Mouse (Mus musculus): Measurements from ENCODE around the gene Vamp8. TPM values are rescaled to one million over a fixed set of nuclear protein-coding genes. Genes with fewer than 3 reads are reported as not detected.

The Vamp8 gene
- 179 and 194 TPM in 2 replicates for polyA plus RNA-seq (2015; fragmentation: Nextera tagmentation; extraction: Ambion mirVana)

DNA sequence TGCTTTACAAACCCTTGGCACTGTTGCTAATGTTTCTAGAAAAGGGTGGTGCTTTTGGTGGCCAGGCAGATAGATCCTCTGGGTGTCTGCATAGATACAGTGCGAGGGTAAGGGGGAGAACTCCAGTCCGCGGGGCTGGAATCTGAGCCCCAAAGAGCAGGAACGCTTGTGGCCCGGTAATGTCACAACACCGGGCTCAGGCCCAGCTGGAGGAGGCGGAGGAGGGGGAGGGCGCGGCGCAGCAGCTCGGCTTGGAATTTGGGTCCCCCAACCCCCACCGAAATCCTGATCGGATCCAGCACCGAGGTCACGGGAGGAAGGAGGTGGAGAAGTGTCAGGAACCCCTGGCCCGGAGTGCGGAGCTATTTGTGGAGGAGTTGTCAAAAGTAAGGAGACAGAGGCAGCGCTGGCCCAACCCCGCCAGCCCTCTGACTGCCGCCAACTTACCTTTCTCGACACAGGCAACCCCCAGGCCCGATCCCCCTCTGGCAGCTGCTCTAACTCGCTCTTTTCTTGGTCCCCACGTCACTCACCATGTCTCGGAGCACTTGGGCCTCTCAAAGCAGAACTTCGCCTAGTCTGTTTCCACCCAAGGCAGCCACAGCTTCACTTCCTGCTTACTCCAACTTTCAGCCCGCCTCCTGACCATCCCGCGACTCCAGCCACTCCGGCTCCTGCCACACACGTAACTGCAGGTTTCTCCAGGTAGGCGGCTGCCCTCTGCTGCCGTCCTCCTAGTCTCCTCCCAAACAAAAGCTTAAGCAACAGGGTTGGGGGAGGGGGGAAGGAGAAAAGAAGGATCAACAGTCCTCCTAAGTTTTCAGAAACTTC is at the start of gene Vamp8:
Gene Vamp8, minus strand, starts transcription at position 763 of the 831 bp plus-strand sequence.
- H3K4me1 ChIP-seq: peaks cover 34% of the 10 kb centered on the region
- peak within 1 kb of the TSS; percentile 72 for H3K4me2 ChIP-seq
- peak; percentile 73 for ATAC-seq (ENCODE audit: borderline replicate concordance, extremely low read depth, low FRiP score, low TSS enrichment)
- H3K9me3 ChIP-seq: no peaks in the 10 kb centered on the region
- H3K27ac ChIP-seq: peak within 1 kb of the TSS; percentile 98
- H3K36me3 ChIP-seq: peaks cover 21% of the 10 kb centered on the region
- H3K4me3 ChIP-seq: peak within 1 kb of the TSS; percentile 60
- peak within 1 kb of the TSS; percentile 67 for H3K9ac ChIP-seq
- under 1% methylated on average over 33 of the region's 33 CpGs for WGBS
- no peaks in the 10 kb centered on the region for H3K27me3 ChIP-seq

- H3K36me3 ChIP-seq: peaks cover 33% of the 10 kb centered on the region
- peaks cover 21% of the 10 kb centered on the region; the same call in 1 of the 2 replicates for H3K4me1 ChIP-seq
- peak within 1 kb of the TSS; percentile 78 for H3K4me2 ChIP-seq
- no peaks in the 10 kb centered on the region for H3K9me3 ChIP-seq
- peak within 1 kb of the TSS; percentile 100 for H3K9ac ChIP-seq
- peak within 1 kb of the TSS; percentile 99 for H3K27ac ChIP-seq
- H3K4me3 ChIP-seq: peak within 1 kb of the TSS; percentile 95
- WGBS: 0% methylated on average over 75 of the region's 77 CpGs
- no peaks in the 10 kb centered on the region for H3K27me3 ChIP-seq
- ATAC-seq (ENCODE audit: borderline replicate concordance, extremely low read depth, low FRiP score, low TSS enrichment): peak; percentile 91
These were observed 49.1 kb upstream of the Vamp8 start, which contains the start of gene Mat2a for GRCm38 (mm10) chr6:72439355-72440185. Mat2a (minus strand) TSS chr6:72439558.

DNA sequence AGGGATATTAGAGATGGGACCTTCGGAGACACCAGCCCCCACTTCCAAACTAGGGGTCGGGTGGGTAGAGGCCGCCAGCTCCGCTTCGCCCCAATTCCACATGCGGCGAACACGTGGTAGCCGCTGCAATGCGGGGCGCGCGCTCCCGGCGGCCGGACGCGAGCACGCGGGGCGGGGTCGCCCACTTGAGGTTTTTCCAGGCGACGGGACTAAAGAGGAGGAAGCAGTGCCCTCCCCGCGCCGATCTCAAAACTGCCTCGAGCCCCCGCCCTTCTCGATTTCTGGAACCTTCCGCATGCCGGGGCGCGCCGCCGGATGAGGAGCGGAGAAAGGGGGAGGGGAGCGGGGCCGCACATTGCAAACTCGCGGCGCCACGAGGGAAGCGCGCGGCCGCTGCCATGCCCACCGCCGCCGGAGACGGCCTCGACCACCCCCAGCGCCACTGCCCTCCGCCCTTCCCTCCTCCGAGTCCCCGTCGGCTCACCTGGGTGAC is 48.4 kb upstream of the Vamp8 start:
- H3K4me3 ChIP-seq: peak overlapping the region; percentile 95
- peak overlapping the region; percentile 78 for H3K4me2 ChIP-seq
- H3K27ac ChIP-seq: peak overlapping the region; percentile 99
- peak; percentile 67 for ATAC-seq (ENCODE audit: borderline replicate concordance, extremely low read depth, low FRiP score, low TSS enrichment)
- no peaks in the 10 kb centered on the region for H3K27me3 ChIP-seq
- under 1% methylated on average over 51 of the region's 57 CpGs for WGBS
- H3K4me1 ChIP-seq: peaks cover 21% of the 10 kb centered on the region; the same call in 1 of the 2 replicates
- peak overlapping the region; percentile 100 for H3K9ac ChIP-seq
- peaks cover 38% of the 10 kb centered on the region for H3K36me3 ChIP-seq
- no peaks in the 10 kb centered on the region for H3K9me3 ChIP-seq

GRCm38 (mm10) chr6:72438226-72438625 is 47.7 kb upstream of the Vamp8 start:
- Histone ChIP-seq H3K27me3 (no peaks in the 10 kb centered on the region), H3K9ac (peak overlapping the region; percentile 100), H3K27ac (peak overlapping the region; percentile 99; the same call in 1 of the 2 replicates), H3K36me3 (peaks cover 44% of the 10 kb centered on the region), H3K4me2 (peak overlapping the region; percentile 78), H3K4me3 (peak overlapping the region; percentile 95), H3K4me1 (peaks cover 21% of the 10 kb centered on the region; the same call in 1 of the 2 replicates), H3K9me3 (no peaks in the 10 kb centered on the region)
- no peak for ATAC-seq (ENCODE audit: borderline replicate concordance, extremely low read depth, low FRiP score, low TSS enrichment)
- 0% methylated on average over 5 of the region's 5 CpGs for WGBS

- H3K4me2 ChIP-seq: no peak overlapping the region
These were observed 41.6 kb upstream of the Vamp8 start for GRCm38 (mm10) chr6:72432153-72432552.

DNA sequence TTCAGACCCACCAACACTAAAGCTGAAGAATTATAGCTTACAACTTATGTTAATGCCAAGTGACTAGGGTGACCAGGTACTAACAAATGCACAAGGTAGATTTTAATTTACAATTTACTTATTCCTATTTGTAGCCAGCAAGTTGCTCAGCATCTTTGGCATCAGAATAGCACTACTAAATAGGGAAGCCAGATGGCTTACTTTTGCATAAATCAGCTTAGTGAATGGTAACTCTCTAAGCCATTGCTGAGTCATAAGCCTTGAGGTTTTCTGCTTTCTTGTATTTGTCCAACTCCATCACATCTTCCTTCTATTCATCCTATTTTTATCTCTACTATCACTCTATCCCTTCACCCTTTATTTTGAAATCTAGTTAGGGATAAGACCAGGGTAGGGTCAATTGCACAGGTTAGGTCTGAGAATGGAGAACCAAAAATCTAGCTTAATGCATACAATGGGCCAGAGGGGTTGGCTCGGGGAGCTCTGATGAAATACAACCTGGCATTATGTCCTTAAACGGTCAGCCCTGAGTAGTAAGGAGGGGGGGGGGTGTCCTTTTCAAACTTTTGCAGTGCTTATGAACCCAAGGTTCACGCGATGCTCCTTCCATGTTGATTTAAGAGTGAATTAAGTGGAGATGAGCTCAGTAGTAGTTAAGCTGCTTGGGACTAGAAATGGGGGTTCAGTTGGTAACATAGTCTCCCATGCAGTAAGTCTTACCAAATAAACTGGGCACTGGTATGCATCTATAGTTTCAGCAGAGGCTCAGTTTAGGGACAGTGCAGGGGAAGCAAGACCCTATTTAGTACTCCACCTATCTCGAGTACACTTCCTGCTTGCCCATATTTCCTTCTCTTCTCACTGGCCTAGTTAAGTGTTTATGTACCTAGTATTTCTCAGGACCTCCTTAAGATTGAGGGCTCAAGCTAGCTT is 40.8 kb upstream of the Vamp8 start:
- 0 out of 2 replicates have a peak, but pooled peaks have one; percentile 5 for ATAC-seq (ENCODE audit: borderline replicate concordance, extremely low read depth, low FRiP score, low TSS enrichment)
- 35% methylated on average over 5 of the region's 5 CpGs for WGBS

More at GRCm38 (mm10) chr6:72432153-72432552, 41.6 kb upstream of the Vamp8 start:
- no peak for ATAC-seq (ENCODE audit: borderline replicate concordance, extremely low read depth, low FRiP score, low TSS enrichment)
- Histone ChIP-seq H3K4me3 (no peak overlapping the region), H3K9ac (no peak overlapping the region), H3K9me3 (no peaks in the 10 kb centered on the region), H3K27ac (no peak overlapping the region), H3K4me1 (peaks cover 4% of the 10 kb centered on the region; the same call in 1 of the 2 replicates), H3K36me3 (peaks cover 85% of the 10 kb centered on the region), H3K27me3 (no peaks in the 10 kb centered on the region)
- WGBS: 85% methylated on average over 2 of the region's 2 CpGs

DNA sequence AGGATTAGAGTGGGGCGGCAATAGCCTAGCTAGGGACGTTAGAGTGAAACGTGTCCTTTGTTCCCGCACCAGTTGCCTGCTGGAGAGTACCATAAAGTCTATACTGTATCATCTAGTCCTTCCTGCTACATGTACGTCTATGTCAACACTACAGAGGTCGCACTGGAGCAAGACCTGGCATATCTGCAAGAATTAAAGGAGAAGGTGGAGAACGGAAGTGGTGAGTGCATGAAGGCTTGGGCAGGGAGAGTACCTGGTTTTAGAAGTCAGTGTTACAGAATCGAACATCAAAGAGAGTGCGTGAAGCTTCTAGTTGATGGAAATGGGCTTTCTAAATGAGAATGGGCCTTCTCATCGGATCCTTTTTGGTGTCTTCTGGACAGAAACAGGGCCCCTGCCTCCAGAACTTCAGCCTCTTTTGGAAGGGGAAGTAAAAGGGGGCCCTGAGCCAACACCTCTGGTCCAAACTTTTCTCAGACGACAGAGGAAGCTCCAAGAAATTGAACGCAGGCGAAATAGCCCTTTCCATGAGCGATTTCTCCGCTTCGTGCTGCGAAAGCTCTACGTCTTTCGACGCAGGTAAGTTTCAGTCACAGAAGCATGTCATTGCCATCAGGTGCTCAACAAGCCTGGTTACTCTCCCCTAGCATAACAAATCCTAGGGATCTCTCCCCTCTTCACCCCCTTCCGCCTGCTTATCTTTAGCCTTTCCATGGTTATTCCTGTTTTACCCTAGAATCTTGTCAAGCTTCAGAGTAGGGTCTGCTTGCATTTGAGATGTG is 38.7 kb upstream of the Vamp8 start:
- H3K27me3 ChIP-seq: no peaks in the 10 kb centered on the region
- no peaks in the 10 kb centered on the region for H3K9me3 ChIP-seq
- WGBS: 79% methylated on average over 21 of the region's 21 CpGs
- H3K36me3 ChIP-seq: peaks cover 83% of the 10 kb centered on the region
- H3K4me1 ChIP-seq: no peaks in the 10 kb centered on the region
- H3K9ac ChIP-seq: no peak overlapping the region
- no peak for ATAC-seq (ENCODE audit: borderline replicate concordance, extremely low read depth, low FRiP score, low TSS enrichment)
- no peak overlapping the region for H3K4me2 ChIP-seq
- no peak overlapping the region for H3K4me3 ChIP-seq
- H3K27ac ChIP-seq: no peak overlapping the region

More for the DNA sequence above, 40.8 kb upstream of the Vamp8 start:
- Histone ChIP-seq H3K27ac (no peak overlapping the region), H3K9me3 (no peaks in the 10 kb centered on the region), H3K36me3 (peaks cover 83% of the 10 kb centered on the region), H3K4me3 (no peak overlapping the region), H3K4me2 (no peak overlapping the region), H3K27me3 (no peaks in the 10 kb centered on the region), H3K9ac (no peak overlapping the region), H3K4me1 (no peaks in the 10 kb centered on the region)

GRCm38 (mm10) chr6:72428036-72428435 is 37.5 kb upstream of the Vamp8 start:
- H3K9ac ChIP-seq: no peak overlapping the region
- H3K27me3 ChIP-seq: no peaks in the 10 kb centered on the region
- H3K4me3 ChIP-seq: no peak overlapping the region
- no peak overlapping the region for H3K4me2 ChIP-seq
- no peaks in the 10 kb centered on the region for H3K4me1 ChIP-seq
- WGBS: 31% methylated on average over 8 of the region's 8 CpGs
- H3K27ac ChIP-seq: no peak overlapping the region
- ATAC-seq (ENCODE audit: borderline replicate concordance, extremely low read depth, low FRiP score, low TSS enrichment): peak; percentile 76; the same call in 1 of the 2 replicates
- no peaks in the 10 kb centered on the region for H3K9me3 ChIP-seq
- peaks cover 85% of the 10 kb centered on the region for H3K36me3 ChIP-seq

DNA sequence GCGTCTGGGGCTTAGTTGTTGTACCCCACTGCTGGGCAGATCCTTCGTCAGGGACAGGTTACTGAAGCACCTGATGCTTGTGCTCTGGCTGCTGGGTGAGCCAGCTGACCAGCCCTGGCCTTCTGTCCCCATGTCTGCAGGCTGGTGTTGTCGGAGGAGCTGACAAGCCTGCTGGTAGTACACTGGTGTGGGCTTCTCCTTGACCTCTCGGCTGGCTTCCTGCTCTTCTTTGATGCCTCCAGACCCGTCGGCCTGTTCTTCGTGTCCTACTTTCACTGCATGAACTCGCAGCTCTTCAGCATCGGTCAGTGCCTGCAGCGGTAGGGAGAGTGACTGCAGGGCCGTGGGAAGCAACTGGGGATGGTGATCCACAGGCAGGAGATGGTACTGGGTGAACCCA is 35.1 kb upstream of the Vamp8 start:
- H3K4me3 ChIP-seq: no peak overlapping the region
- H3K9me3 ChIP-seq: no peaks in the 10 kb centered on the region
- ATAC-seq (ENCODE audit: borderline replicate concordance, extremely low read depth, low FRiP score, low TSS enrichment): no peak
- H3K9ac ChIP-seq: no peak overlapping the region
- no peak overlapping the region for H3K27ac ChIP-seq
- H3K4me1 ChIP-seq: no peaks in the 10 kb centered on the region
- H3K36me3 ChIP-seq: peaks cover 86% of the 10 kb centered on the region
- no peak overlapping the region for H3K4me2 ChIP-seq
- WGBS: 92% methylated on average over 11 of the region's 11 CpGs
- H3K27me3 ChIP-seq: no peaks in the 10 kb centered on the region

GRCm38 (mm10) chr6:72420901-72421300 is 30.4 kb upstream of the Vamp8 start:
- no peak overlapping the region for H3K4me2 ChIP-seq
- no peak overlapping the region for H3K9ac ChIP-seq
- no peaks in the 10 kb centered on the region for H3K9me3 ChIP-seq
- ATAC-seq (ENCODE audit: borderline replicate concordance, extremely low read depth, low FRiP score, low TSS enrichment): no peak
- peaks cover 70% of the 10 kb centered on the region for H3K36me3 ChIP-seq
- no peaks in the 10 kb centered on the region for H3K27me3 ChIP-seq
- no peak overlapping the region for H3K4me3 ChIP-seq
- 85% methylated on average over 10 of the region's 10 CpGs for whole genome bisulfite sequencing
- peaks cover 7% of the 10 kb centered on the region; the same call in 1 of the 2 replicates for H3K4me1 ChIP-seq
- no peak overlapping the region for H3K27ac ChIP-seq

Data from lung, embryonic 15.5 days (tissue).